Mouse (Mus musculus) adrenal gland (tissue): ENCODE results near the gene Olfr47.
"Not testable (repeated sequence)": the region's sequence is repeated elsewhere in the genome, so short reads cannot be mapped to it uniquely, and the experiment has no call there.

Source experiments
- intact Hi-C: fragments of 180-260 bp; cut with DNase I; formaldehyde crosslinking; loops from one replicate; pipeline ENCODE4 v1.15.1; 2025
- long read RNA-seq, 2 experiments: library from polyadenylated mRNA; unstranded; transcript quantifications; one replicate each; pipeline ENCODE4 v2.0.0; 2020; ENCODE audit warnings: borderline replicate concordance in 1 of 2; ENCODE audit not compliant: insufficient replicate concordance in 1 of 2

Gene Olfr47
- long read RNA-seq, experiment 1, result 0 reads
- long read RNA-seq, experiment 2, result 0 reads

- intact Hi-C loops, result not testable (repeated sequence)
These were observed at the start of gene Olfr47 for GRCm38 (mm10) chr6:43231255-43231654. Gene Olfr47, plus strand, starts transcription at chr6:43231529.

- intact Hi-C loops, result no loop called here
These were observed 40.3 kb upstream of the Olfr47 start for GRCm38 (mm10) chr6:43190986-43191385.

GRCm38 (mm10) chr6:43196781-43197180 is 34.5 kb upstream of the Olfr47 start, which contains the start of gene Olfr435:
Gene Olfr435, plus strand, starts transcription at chr6:43197146.
- intact Hi-C loops, result no loop called here

GRCm38 (mm10) chr6:43198094-43198493 is 33.2 kb upstream of the Olfr47 start:
- intact Hi-C loops, result no loop called here

GRCm38 (mm10) chr6:43202786-43203185 is 28.5 kb upstream of the Olfr47 start:
- intact Hi-C loops, result no loop called here

- intact Hi-C loops, result no loop called here
These were observed 26.0 kb upstream of the Olfr47 start for GRCm38 (mm10) chr6:43205355-43205754.

- intact Hi-C loops, result not testable (repeated sequence)
These were observed 18.5 kb upstream of the Olfr47 start, which contains the start of gene Olfr434 for GRCm38 (mm10) chr6:43212873-43213272. Gene Olfr434, plus strand, starts transcription at chr6:43213021.

- intact Hi-C loops, result no loop called here
These were observed 10.7 kb downstream of the Olfr47 start for GRCm38 (mm10) chr6:43242061-43242460.

GRCm38 (mm10) chr6:43247396-43247795 is 16.1 kb downstream of the Olfr47 start:
- intact Hi-C loops, result no loop called here

- intact Hi-C loops, result no loop called here
These were observed 21.7 kb downstream of the Olfr47 start for GRCm38 (mm10) chr6:43252994-43253393.

- intact Hi-C loops, result loop anchor here (1.0 to 2.0 kb wide), 2 partner anchors 24 to 42 kb away; no protein-coding TSS in a partner anchor
These were observed 23.0 kb downstream of the Olfr47 start for GRCm38 (mm10) chr6:43254193-43254926.

GRCm38 (mm10) chr6:43260756-43261155 is 29.4 kb downstream of the Olfr47 start:
- intact Hi-C loops, result no loop called here

- intact Hi-C loops, result no loop called here
These were observed 34.2 kb downstream of the Olfr47 start, which contains the start of gene Arhgef5 for GRCm38 (mm10) chr6:43265363-43266041. Gene Arhgef5, plus strand, starts transcription at chr6:43265582.

- intact Hi-C loops, result no loop called here
These were observed 35.0 kb downstream of the Olfr47 start for GRCm38 (mm10) chr6:43266356-43266755.

GRCm38 (mm10) chr6:43272597-43272996 is 41.3 kb downstream of the Olfr47 start:
- intact Hi-C loops, result no loop called here

- intact Hi-C loops, result no loop called here
These were observed 42.8 kb downstream of the Olfr47 start for GRCm38 (mm10) chr6:43274123-43274522.

- intact Hi-C loops, result loop anchor here (2.0 kb wide), 1 partner anchor 23 kb away; no protein-coding TSS in a partner anchor
These were observed 46.9 kb downstream of the Olfr47 start for GRCm38 (mm10) chr6:43278247-43278646.

- intact Hi-C loops, result no loop called here
These were observed 49.2 kb downstream of the Olfr47 start for GRCm38 (mm10) chr6:43280481-43280880.
